Mouse (Mus musculus): ENCODE data around the gene Wdr92. TPM values are rescaled to one million over a fixed set of nuclear protein-coding genes. Genes with fewer than 3 reads are reported as not detected.

Gene Wdr92
- polyA plus RNA-seq, 1 experiment = 13.2 TPM

GRCm38 (mm10) chr11:17172300-17172699 lies 9.6 kb upstream of the Wdr92 start:
- no peak for TF ChIP-seq POLR2A (IDR thresholded peaks at IDR 0.05; ENCODE audit: borderline replicate concordance, extremely low read depth, insufficient read depth, insufficient read length, poor library complexity, severe bottlenecking)
- TF ChIP-seq CTCF (IDR thresholded peaks at IDR 0.05; ENCODE audit: borderline replicate concordance, extremely low read depth, insufficient read depth, insufficient read length) = no peak
- no peak for DNase-seq (ENCODE audit: low read depth)

GRCm38 (mm10) chr11:17176638-17177037 lies 5.3 kb upstream of the Wdr92 start:
- DNase-seq (ENCODE audit: low read depth) = no peak
- TF ChIP-seq POLR2A (IDR thresholded peaks at IDR 0.05; ENCODE audit: borderline replicate concordance, extremely low read depth, insufficient read depth, insufficient read length, poor library complexity, severe bottlenecking) (no peak), CTCF (IDR thresholded peaks at IDR 0.05; ENCODE audit: borderline replicate concordance, extremely low read depth, insufficient read depth, insufficient read length) (no peak)

- DNase-seq (ENCODE audit: low read depth) = no peak
- TF ChIP-seq POLR2A (IDR thresholded peaks at IDR 0.05; ENCODE audit: borderline replicate concordance, extremely low read depth, insufficient read depth, insufficient read length, poor library complexity, severe bottlenecking) = no peak
- TF ChIP-seq CTCF (IDR thresholded peaks at IDR 0.05; ENCODE audit: borderline replicate concordance, extremely low read depth, insufficient read depth, insufficient read length) = no peak
These were observed 1.2 kb upstream of the Wdr92 start for GRCm38 (mm10) chr11:17180753-17181152.

- TF ChIP-seq POLR2A (IDR thresholded peaks at IDR 0.05; ENCODE audit: borderline replicate concordance, extremely low read depth, insufficient read depth, insufficient read length, poor library complexity, severe bottlenecking) = no peak
- no peak for TF ChIP-seq CTCF (IDR thresholded peaks at IDR 0.05; ENCODE audit: borderline replicate concordance, extremely low read depth, insufficient read depth, insufficient read length)
- no peak for DNase-seq (ENCODE audit: low read depth)
These were observed 1.3 kb downstream of the Wdr92 start for GRCm38 (mm10) chr11:17183165-17183564.

GRCm38 (mm10) chr11:17187649-17188048 lies 5.7 kb downstream of the Wdr92 start:
- TF ChIP-seq POLR2A (IDR thresholded peaks at IDR 0.05; ENCODE audit: borderline replicate concordance, extremely low read depth, insufficient read depth, insufficient read length, poor library complexity, severe bottlenecking) (no peak), CTCF (IDR thresholded peaks at IDR 0.05; ENCODE audit: borderline replicate concordance, extremely low read depth, insufficient read depth, insufficient read length) (no peak)
- DNase-seq (ENCODE audit: low read depth) = no peak

GRCm38 (mm10) chr11:17188786-17189185 lies 6.9 kb downstream of the Wdr92 start:
- TF ChIP-seq CTCF (IDR thresholded peaks at IDR 0.05; ENCODE audit: borderline replicate concordance, extremely low read depth, insufficient read depth, insufficient read length) (no peak), POLR2A (IDR thresholded peaks at IDR 0.05; ENCODE audit: borderline replicate concordance, extremely low read depth, insufficient read depth, insufficient read length, poor library complexity, severe bottlenecking) (no peak)
- DNase-seq (ENCODE audit: low read depth) = no peak

- DNase-seq (ENCODE audit: low read depth) = peak; percentile 17
- no peak for TF ChIP-seq POLR2A (IDR thresholded peaks at IDR 0.05; ENCODE audit: borderline replicate concordance, extremely low read depth, insufficient read depth, insufficient read length, poor library complexity, severe bottlenecking)
- peak; percentile 30; the same call in 1 of the 2 replicates for TF ChIP-seq CTCF (IDR thresholded peaks at IDR 0.05; ENCODE audit: borderline replicate concordance, extremely low read depth, insufficient read depth, insufficient read length)
These were observed 10.4 kb downstream of the Wdr92 start for GRCm38 (mm10) chr11:17192151-17192844.

GRCm38 (mm10) chr11:17199170-17199569 lies 17.3 kb downstream of the Wdr92 start:
- TF ChIP-seq CTCF (IDR thresholded peaks at IDR 0.05; ENCODE audit: borderline replicate concordance, extremely low read depth, insufficient read depth, insufficient read length) (no peak), POLR2A (IDR thresholded peaks at IDR 0.05; ENCODE audit: borderline replicate concordance, extremely low read depth, insufficient read depth, insufficient read length, poor library complexity, severe bottlenecking) (no peak)
- no peak for DNase-seq (ENCODE audit: low read depth)

GRCm38 (mm10) chr11:17199840-17200501 lies 18.1 kb downstream of the Wdr92 start:
- TF ChIP-seq CTCF (IDR thresholded peaks at IDR 0.05; ENCODE audit: borderline replicate concordance, extremely low read depth, insufficient read depth, insufficient read length) (no peak), POLR2A (IDR thresholded peaks at IDR 0.05; ENCODE audit: borderline replicate concordance, extremely low read depth, insufficient read depth, insufficient read length, poor library complexity, severe bottlenecking) (no peak)
- no peak for DNase-seq (ENCODE audit: low read depth)

GRCm38 (mm10) chr11:17200936-17201335 lies 19.0 kb downstream of the Wdr92 start:
- TF ChIP-seq CTCF (IDR thresholded peaks at IDR 0.05; ENCODE audit: borderline replicate concordance, extremely low read depth, insufficient read depth, insufficient read length) (no peak), POLR2A (IDR thresholded peaks at IDR 0.05; ENCODE audit: borderline replicate concordance, extremely low read depth, insufficient read depth, insufficient read length, poor library complexity, severe bottlenecking) (no peak)
- no peak for DNase-seq (ENCODE audit: low read depth)

- TF ChIP-seq CTCF (IDR thresholded peaks at IDR 0.05; ENCODE audit: borderline replicate concordance, extremely low read depth, insufficient read depth, insufficient read length) = no peak
- no peak for TF ChIP-seq POLR2A (IDR thresholded peaks at IDR 0.05; ENCODE audit: borderline replicate concordance, extremely low read depth, insufficient read depth, insufficient read length, poor library complexity, severe bottlenecking)
- DNase-seq (ENCODE audit: low read depth) = no peak
These were observed 20.6 kb downstream of the Wdr92 start for GRCm38 (mm10) chr11:17202481-17202880.
